Mouse (Mus musculus) intestine, embryonic 16.5 days (tissue): Measurements from ENCODE around the gene Fam83c. TPM values are rescaled to one million over a fixed set of nuclear protein-coding genes. Genes with fewer than 3 reads are reported as not detected.

Experiments
- ATAC-seq: fragments of 200-750 bp; cut with Nextera tagmentation; 2 replicates; pipeline ENCODE4 v1.8.0; 2017; ENCODE audit warnings: moderate TSS enrichment, moderate library complexity
- H3K27ac ChIP-seq: fragments of 300-500 bp; sonication (generic); 2 replicates; pipeline ENCODE4 v1.5.1; 2014; ENCODE audit warnings: mild to moderate bottlenecking, low read length
- H3K27me3 ChIP-seq: fragments of 300-500 bp; sonication (generic); replicated peaks from 2 replicates; pipeline ENCODE4 v1.6.1; 2014; ENCODE audit warnings: low read length, control low read depth, mixed read lengths; ENCODE audit not compliant: control insufficient read depth, insufficient read depth
- H3K36me3 ChIP-seq: fragments of 300-500 bp; sonication (generic); 2 replicates; pipeline ENCODE4 v1.6.1; 2014; ENCODE audit warnings: low read length, control low read depth; ENCODE audit not compliant: control insufficient read depth, insufficient read depth
- H3K4me1 ChIP-seq: fragments of 300-500 bp; sonication (generic); 2 replicates; pipeline ENCODE4 v1.6.1; 2014; ENCODE audit warnings: low read length, control low read depth, mixed read lengths; ENCODE audit not compliant: control insufficient read depth, insufficient read depth
- H3K4me2 ChIP-seq: fragments of 300-500 bp; sonication (generic); 2 replicates; pipeline ENCODE4 v1.6.1; 2014; ENCODE audit warnings: low read depth, low read length, control low read depth
- H3K4me3 ChIP-seq: fragments of 300-500 bp; sonication (generic); 2 replicates; pipeline ENCODE4 v1.5.1; 2014; ENCODE audit warnings: mild to moderate bottlenecking, low read length
- H3K9ac ChIP-seq: fragments of 300-500 bp; sonication (generic); 2 replicates; pipeline ENCODE4 v1.6.1; 2014; ENCODE audit warnings: low read depth, low read length
- H3K9me3 ChIP-seq: fragments of 300-500 bp; sonication (generic); 2 replicates; pipeline ENCODE4 v1.6.1; 2016; ENCODE audit warnings: low read length, control low read depth; ENCODE audit not compliant: control insufficient read depth
- WGBS: fragments of 180-500 bp; shearing (Covaris S2); extraction: QIAGEN DNeasy Blood & Tissue Kit; methylation state at CpG from one replicate; pipeline ENCODE4 v1.1.7; 2014; 5-methylcytosine and 5-hydroxymethylcytosine counted together
- polyA plus RNA-seq: library from polyadenylated mRNA; unstranded; fragments of >200 nt; fragmentation: Nextera tagmentation; extraction: Ambion mirVana; gene quantifications from 2 replicates; pipeline ENCODE4 v1.2.1, GENCODE M21; 2015

Fam83c gene
- polyA plus RNA-seq: 0.33 and 0.35 TPM in 2 replicates

GRCm38 (mm10) chr2:155834732-155835131 lies at the start of gene Fam83c:
Fam83c (minus strand) TSS chr2:155834854.
- no peak within 1 kb of the TSS for H3K4me3 ChIP-seq
- H3K9me3 ChIP-seq: no peaks in the 10 kb centered on the region
- no peaks in the 10 kb centered on the region for H3K36me3 ChIP-seq
- peaks cover 5% of the 10 kb centered on the region; the same call in 1 of the 2 replicates for H3K4me1 ChIP-seq
- H3K27ac ChIP-seq: no peak within 1 kb of the TSS
- no peak; the same call in 1 of the 2 replicates for ATAC-seq
- 53% methylated on average over 9 of the region's 9 CpGs for WGBS
- no peak within 1 kb of the TSS for H3K4me2 ChIP-seq
- H3K27me3 ChIP-seq: no peaks in the 10 kb centered on the region
- H3K9ac ChIP-seq: no peak within 1 kb of the TSS

GRCm38 (mm10) chr2:155882087-155882486 lies 47.4 kb upstream of the Fam83c start:
- Histone ChIP-seq H3K27me3 (no peaks in the 10 kb centered on the region), H3K4me3 (no peak overlapping the region), H3K27ac (no peak overlapping the region), H3K9me3 (no peaks in the 10 kb centered on the region), H3K9ac (no peak overlapping the region), H3K4me2 (no peak overlapping the region), H3K36me3 (peaks cover 5% of the 10 kb centered on the region; the same call in 1 of the 2 replicates), H3K4me1 (no peaks in the 10 kb centered on the region)
- WGBS: 86% methylated on average over 3 of the region's 3 CpGs
- no peak for ATAC-seq

- Histone ChIP-seq H3K27me3 (no peaks in the 10 kb centered on the region), H3K9ac (no peak overlapping the region), H3K9me3 (no peaks in the 10 kb centered on the region), H3K4me2 (no peak overlapping the region), H3K4me3 (no peak overlapping the region), H3K27ac (no peak overlapping the region), H3K4me1 (no peaks in the 10 kb centered on the region), H3K36me3 (peaks cover 10% of the 10 kb centered on the region; the same call in 1 of the 2 replicates)
- ATAC-seq: no peak
- 85% methylated on average over 21 of the region's 21 CpGs for WGBS
These were observed 44.6 kb upstream of the Fam83c start for GRCm38 (mm10) chr2:155878964-155879876.

DNA sequence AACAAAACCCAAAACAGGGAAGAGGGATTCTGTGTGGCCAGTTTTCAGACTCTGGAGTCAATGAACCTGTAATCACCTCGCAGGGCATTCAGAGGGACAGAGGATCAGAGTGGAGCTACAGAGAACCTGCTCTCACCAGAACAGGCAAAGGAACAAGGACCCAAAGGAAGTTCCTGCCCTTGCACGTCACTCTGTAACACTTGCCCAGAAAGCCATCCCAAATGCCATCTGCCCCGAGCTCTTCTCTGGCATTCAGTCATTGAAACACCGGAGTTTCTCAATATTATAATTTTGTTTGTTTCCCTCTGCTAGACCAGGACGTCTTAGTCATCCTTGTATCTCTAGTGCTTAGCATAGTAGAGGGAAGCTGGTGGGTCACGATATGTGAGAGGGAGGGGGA lies 39.0 kb upstream of the Fam83c start:
- H3K27ac ChIP-seq: peak overlapping the region; percentile 19; the same call in 1 of the 2 replicates
- peaks cover 17% of the 10 kb centered on the region for H3K4me1 ChIP-seq
- 75% methylated on average over 6 of the region's 6 CpGs for WGBS
- no peak for ATAC-seq
- no peaks in the 10 kb centered on the region for H3K9me3 ChIP-seq
- no peak overlapping the region for H3K9ac ChIP-seq
- H3K36me3 ChIP-seq: peaks cover 5% of the 10 kb centered on the region; the same call in 1 of the 2 replicates
- no peak overlapping the region for H3K4me3 ChIP-seq
- H3K4me2 ChIP-seq: no peak overlapping the region
- no peaks in the 10 kb centered on the region for H3K27me3 ChIP-seq

GRCm38 (mm10) chr2:155872930-155873507 lies 38.4 kb upstream of the Fam83c start:
- Histone ChIP-seq H3K27me3 (no peaks in the 10 kb centered on the region), H3K4me1 (peaks cover 17% of the 10 kb centered on the region), H3K4me3 (no peak overlapping the region), H3K27ac (peak overlapping the region; percentile 19; the same call in 1 of the 2 replicates), H3K9me3 (no peaks in the 10 kb centered on the region), H3K4me2 (no peak overlapping the region), H3K36me3 (peaks cover 5% of the 10 kb centered on the region; the same call in 1 of the 2 replicates), H3K9ac (no peak overlapping the region)
- 41% methylated on average over 10 of the region's 10 CpGs for WGBS
- ATAC-seq: no peak

- Histone ChIP-seq H3K27me3 (no peaks in the 10 kb centered on the region), H3K9me3 (no peaks in the 10 kb centered on the region), H3K9ac (no peak overlapping the region), H3K4me1 (peaks cover 17% of the 10 kb centered on the region), H3K36me3 (peaks cover 5% of the 10 kb centered on the region; the same call in 1 of the 2 replicates), H3K4me3 (no peak overlapping the region), H3K27ac (no peak overlapping the region), H3K4me2 (no peak overlapping the region)
- ATAC-seq: no peak
- WGBS: 59% methylated on average over 8 of the region's 8 CpGs
These were observed 37.8 kb upstream of the Fam83c start for GRCm38 (mm10) chr2:155872486-155872885.

DNA sequence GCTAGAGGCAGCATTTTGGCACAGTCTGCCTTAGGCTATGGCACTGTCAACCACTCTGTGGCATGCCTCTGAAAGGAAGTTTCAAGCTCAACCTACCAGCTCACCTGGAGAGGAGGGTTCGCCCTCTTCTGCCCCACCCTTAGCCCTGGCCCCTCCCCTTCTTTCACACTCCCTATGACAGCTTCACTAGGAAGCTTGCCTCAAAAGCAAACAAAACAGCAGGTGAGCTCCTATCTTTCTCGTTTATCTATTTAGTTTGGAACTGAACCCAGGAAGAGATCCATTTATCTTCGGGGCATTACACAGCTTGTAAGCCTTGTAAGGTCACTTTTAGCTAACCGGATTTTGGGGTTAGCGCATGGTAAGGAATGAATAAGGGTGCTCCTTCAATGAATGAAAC lies 35.1 kb upstream of the Fam83c start:
- ATAC-seq: peak; percentile 93
- Histone ChIP-seq H3K4me1 (peaks cover 17% of the 10 kb centered on the region), H3K9me3 (no peaks in the 10 kb centered on the region), H3K27me3 (no peaks in the 10 kb centered on the region), H3K4me3 (no peak overlapping the region), H3K27ac (no peak overlapping the region), H3K36me3 (no peaks in the 10 kb centered on the region; the same call in 1 of the 2 replicates), H3K9ac (no peak overlapping the region), H3K4me2 (no peak overlapping the region)
- 50% methylated on average over 5 of the region's 5 CpGs for WGBS

- H3K27me3 ChIP-seq: no peaks in the 10 kb centered on the region
- no peaks in the 10 kb centered on the region; the same call in 1 of the 2 replicates for H3K36me3 ChIP-seq
- H3K27ac ChIP-seq: no peak overlapping the region
- H3K4me1 ChIP-seq: peaks cover 16% of the 10 kb centered on the region
- no peak overlapping the region for H3K9ac ChIP-seq
- no peak overlapping the region for H3K4me3 ChIP-seq
- no peak overlapping the region for H3K4me2 ChIP-seq
- no peaks in the 10 kb centered on the region for H3K9me3 ChIP-seq
- ATAC-seq: no peak
- WGBS: 93% methylated on average over 8 of the region's 8 CpGs
These were observed 33.7 kb upstream of the Fam83c start for GRCm38 (mm10) chr2:155868320-155868719.

- Histone ChIP-seq H3K27me3 (no peaks in the 10 kb centered on the region), H3K36me3 (no peaks in the 10 kb centered on the region; the same call in 1 of the 2 replicates), H3K9ac (no peak overlapping the region), H3K4me2 (no peak overlapping the region), H3K4me3 (no peak overlapping the region), H3K4me1 (peaks cover 7% of the 10 kb centered on the region), H3K27ac (no peak overlapping the region), H3K9me3 (no peaks in the 10 kb centered on the region)
- peak; percentile 31; the same call in 1 of the 2 replicates for ATAC-seq
- WGBS: 47% methylated on average over 11 of the region's 11 CpGs
These were observed 28.7 kb upstream of the Fam83c start for GRCm38 (mm10) chr2:155863301-155863867.
